Mouse (Mus musculus): ENCODE results near the gene Klhl8. TPM values are rescaled to one million over a fixed set of nuclear protein-coding genes. Genes with fewer than 3 reads are reported as not detected.
"Not testable (repeated sequence)": the region's sequence is repeated elsewhere in the genome, so short reads cannot be mapped to it uniquely, and the experiment has no call there.

The Klhl8 gene
- 10 to 100 TPM; 21.5 to 25.5 TPM for total RNA-seq (2021)
- long read RNA-seq, experiment 1, transcript Klhl8-201 (10 exons, 3,193 nt), result major isoform, 16 of 48 reads
- long read RNA-seq, experiment 1, partial matches to known transcripts, result 5 of 48 reads
- long read RNA-seq, experiment 1, other reads (novel, unspliced or antisense), result 27 of 48 reads
- long read RNA-seq, experiment 2, transcript Klhl8-201 (10 exons, 3,193 nt), result major isoform, 25 of 56 reads
- long read RNA-seq, experiment 2, partial matches to known transcripts, result 5 of 56 reads
- long read RNA-seq, experiment 2, other reads (novel, unspliced or antisense), result 26 of 56 reads

GRCm38 (mm10) chr5:103910748-103911409 lies at the start of gene Klhl8:
TSS of gene Klhl8 (minus strand) at chr5:103911259.
- DNase-seq, result peak; percentile 90

GRCm38 (mm10) chr5:103954638-103955037 lies 43.6 kb upstream of the Klhl8 start:
- DNase-seq, result no peak

GRCm38 (mm10) chr5:103953135-103954083 lies 42.4 kb upstream of the Klhl8 start:
- no peak for DNase-seq

GRCm38 (mm10) chr5:103950138-103950537 lies 39.1 kb upstream of the Klhl8 start:
- not testable (repeated sequence) for DNase-seq

- DNase-seq, result no peak
These were observed 32.1 kb upstream of the Klhl8 start for GRCm38 (mm10) chr5:103943183-103943582.

GRCm38 (mm10) chr5:103939856-103940255 lies 28.8 kb upstream of the Klhl8 start:
- no peak for DNase-seq

- no peak for DNase-seq
These were observed 28.2 kb upstream of the Klhl8 start for GRCm38 (mm10) chr5:103939350-103939652.

- no peak for DNase-seq
These were observed 27.7 kb upstream of the Klhl8 start for GRCm38 (mm10) chr5:103938547-103939349.

- no peak for DNase-seq
These were observed 26.0 kb upstream of the Klhl8 start for GRCm38 (mm10) chr5:103936906-103937589.

GRCm38 (mm10) chr5:103931924-103932323 lies 20.9 kb upstream of the Klhl8 start:
- DNase-seq, result not testable (repeated sequence)

GRCm38 (mm10) chr5:103930511-103930910 lies 19.5 kb upstream of the Klhl8 start:
- DNase-seq, result no peak

GRCm38 (mm10) chr5:103928196-103928550 lies 17.1 kb upstream of the Klhl8 start:
- no peak for DNase-seq

GRCm38 (mm10) chr5:103927429-103928195 lies 16.6 kb upstream of the Klhl8 start:
- peak; percentile 77 for DNase-seq

GRCm38 (mm10) chr5:103926398-103926797 lies 15.3 kb upstream of the Klhl8 start:
- DNase-seq, result no peak

GRCm38 (mm10) chr5:103923755-103924154 lies 12.7 kb upstream of the Klhl8 start:
- DNase-seq, result no peak

- DNase-seq, result no peak
These were observed 12.0 kb upstream of the Klhl8 start for GRCm38 (mm10) chr5:103923101-103923500.

GRCm38 (mm10) chr5:103922436-103922835 lies 11.4 kb upstream of the Klhl8 start:
- DNase-seq, result no peak

- DNase-seq, result no peak
These were observed 8.4 kb upstream of the Klhl8 start for GRCm38 (mm10) chr5:103919497-103919896.

GRCm38 (mm10) chr5:103918233-103918632 lies 7.2 kb upstream of the Klhl8 start:
- DNase-seq, result no peak

- DNase-seq, result no peak
These were observed 6.4 kb upstream of the Klhl8 start for GRCm38 (mm10) chr5:103917357-103917895.
